Mouse (Mus musculus): ENCODE measurements around the gene Acsbg1.
A peak's percentile ranks its signal among the peaks of the same experiment; 100 is the strongest.
"Not testable (repeated sequence)": the region's sequence is repeated elsewhere in the genome, so short reads cannot be mapped to it uniquely, and the experiment has no call there.

The Acsbg1 gene

GRCm38 (mm10) chr9:54661605-54662377 lies at the start of gene Acsbg1:
Gene Acsbg1 (minus strand): TSS chr9:54661870.
- no peak for DNase-seq (ENCODE audit: low spot score in 2 of 2)

- DNase-seq (ENCODE audit: low spot score in 2 of 2), result no peak
Measured at GRCm38 (mm10) chr9:54708085-54708484, 46.4 kb upstream of the Acsbg1 start.

- no peak for DNase-seq (ENCODE audit: low spot score in 2 of 2)
Measured at GRCm38 (mm10) chr9:54707288-54707999, 45.8 kb upstream of the Acsbg1 start.

- DNase-seq (ENCODE audit: low spot score in 2 of 2), result no peak
Measured at GRCm38 (mm10) chr9:54705561-54705960, 43.9 kb upstream of the Acsbg1 start.

- DNase-seq (ENCODE audit: low spot score in 2 of 2), result no peak
Measured at GRCm38 (mm10) chr9:54704361-54704760, 42.7 kb upstream of the Acsbg1 start.

GRCm38 (mm10) chr9:54702581-54702980 lies 40.9 kb upstream of the Acsbg1 start:
- no peak for DNase-seq (ENCODE audit: low spot score in 2 of 2)

- no peak for DNase-seq (ENCODE audit: low spot score in 2 of 2)
Measured at GRCm38 (mm10) chr9:54700746-54701145, 39.1 kb upstream of the Acsbg1 start.

GRCm38 (mm10) chr9:54700174-54700475 lies 38.5 kb upstream of the Acsbg1 start:
- no peak for DNase-seq (ENCODE audit: low spot score in 2 of 2)

GRCm38 (mm10) chr9:54699345-54700173 lies 37.9 kb upstream of the Acsbg1 start:
- peak; percentile 74 to 88 for DNase-seq (ENCODE audit: low spot score in 2 of 2)

- no peak for DNase-seq (ENCODE audit: low spot score in 2 of 2)
Measured at GRCm38 (mm10) chr9:54699087-54699344, 37.3 kb upstream of the Acsbg1 start.

GRCm38 (mm10) chr9:54698318-54699086 lies 36.8 kb upstream of the Acsbg1 start, which contains the start of gene Dnaja4:
Gene Dnaja4 (plus strand): TSS chr9:54698873.
- DNase-seq (ENCODE audit: low spot score in 2 of 2), result peak; percentile 70 to 79

GRCm38 (mm10) chr9:54691241-54691805 lies 29.7 kb upstream of the Acsbg1 start:
- DNase-seq (ENCODE audit: low spot score in 2 of 2), result not testable (repeated sequence)

- not testable (repeated sequence) for DNase-seq (ENCODE audit: low spot score in 2 of 2)
Measured at GRCm38 (mm10) chr9:54690697-54691096, 29.0 kb upstream of the Acsbg1 start.

- no peak for DNase-seq (ENCODE audit: low spot score in 2 of 2)
Measured at GRCm38 (mm10) chr9:54689446-54689845, 27.8 kb upstream of the Acsbg1 start.

GRCm38 (mm10) chr9:54687246-54688236 lies 25.9 kb upstream of the Acsbg1 start:
- no peak for DNase-seq (ENCODE audit: low spot score in 2 of 2)

- DNase-seq (ENCODE audit: low spot score in 2 of 2), result no peak
Measured at GRCm38 (mm10) chr9:54683814-54684605, 22.3 kb upstream of the Acsbg1 start.

GRCm38 (mm10) chr9:54682846-54683245 lies 21.2 kb upstream of the Acsbg1 start:
- DNase-seq (ENCODE audit: low spot score in 2 of 2), result no peak

GRCm38 (mm10) chr9:54676531-54676986 lies 14.9 kb upstream of the Acsbg1 start:
- peak; percentile 66 to 86 for DNase-seq (ENCODE audit: low spot score in 2 of 2)

GRCm38 (mm10) chr9:54673887-54674286 lies 12.2 kb upstream of the Acsbg1 start:
- no peak for DNase-seq (ENCODE audit: low spot score in 2 of 2)
